Comparison of ENCODE assay signal across 8 mouse cellular contexts in genomic region chr4:120850946-120851345, GRCm38 (mm10). TPM values are rescaled to one million over a fixed set of nuclear protein-coding genes. Genes with fewer than 3 reads are reported as not detected.
DNase-seq lines count a peak whose midpoint lies in the region; ATAC-seq and TF ChIP-seq lines count a peak whose summit lies in the region.

No protein-coding gene starts in this region.

- H3K27me3 ChIP-seq in kidney, postnatal 0 days (ENCODE audit: insufficient read depth, low read length), result no peaks in the 10 kb centered on the region

- WGBS in kidney, postnatal 0 days, result 3% methylated on average over 10 of the region's 10 CpGs

- no peak overlapping the region for H3K4me3 ChIP-seq in kidney, postnatal 0 days (replicated peaks; ENCODE audit: low read depth, low read length)

- H3K9me3 ChIP-seq in kidney, postnatal 0 days (replicated peaks; ENCODE audit: low read length), result no peaks in the 10 kb centered on the region

- ATAC-seq in kidney, postnatal 0 days (replicated peaks; ENCODE audit: low FRiP score, low read depth), result no peak

- H3K27ac ChIP-seq in kidney, postnatal 0 days, result no peak overlapping the region

- H3K4me1 ChIP-seq in kidney, postnatal 0 days (replicated peaks; ENCODE audit: insufficient read depth, low read length), result no peaks in the 10 kb centered on the region

- no peak overlapping the region for H3K9ac ChIP-seq in kidney, postnatal 0 days (ENCODE audit: low read depth, low read length)

- no peaks in the 10 kb centered on the region for H3K36me3 ChIP-seq in kidney, postnatal 0 days (ENCODE audit: insufficient read depth, low read length)

- DNase-seq in 416B (ENCODE audit: low read depth), result peak; percentile 59
- peak; percentile 70 for DNase-seq in MN1 (ENCODE audit: low spot score)
- peak; percentile 97 for DNase-seq in cerebellum, adult 8-10 months
- peak; percentile 74 for DNase-seq in forelimb bud, embryonic 11.5 days (ENCODE audit: low read depth, low spot score)
- DNase-seq in kidney, postnatal 0 days (ENCODE audit: low spot score), result peak; percentile 72
- DNase-seq in lung, postnatal 10 days, result peak; percentile 66
- DNase-seq in retina, embryonic 14.5 days (ENCODE audit: low spot score), result peak; percentile 88
- DNase-seq in urinary bladder, adult 2 months (ENCODE audit: low spot score), result peak; percentile 29

- no peak overlapping the region for H3K4me2 ChIP-seq in kidney, postnatal 0 days (ENCODE audit: low read length)

- peak; percentile 87 for TF ChIP-seq CTCF in kidney, postnatal 0 days (IDR thresholded peaks at IDR 0.05; ENCODE audit: low read depth)

RNA-seq across cellular contexts. Expression of gene Rims3, which starts 3.7 kb away (rescaled TPM):
- 0.21 and 0.22 TPM in 2 replicates for polyA plus RNA-seq in kidney, postnatal 0 days (2015; fragmentation: Nextera tagmentation; extraction: Ambion mirVana)
- polyA plus RNA-seq in urinary bladder, adult 2 months (2012; rRNA removed), result 0.19 and 0.28 TPM in 2 replicates

RNA-seq across cellular contexts. Expression of gene Nfyc, which starts 19.6 kb away (rescaled TPM):
- polyA plus RNA-seq in kidney, postnatal 0 days (2015; fragmentation: Nextera tagmentation; extraction: Ambion mirVana), result 107 and 108 TPM in 2 replicates
- 69.4 and 76.6 TPM in 2 replicates for polyA plus RNA-seq in urinary bladder, adult 2 months (2012; rRNA removed)

Comparison
In these comparisons a context has a peak if more than half of its experiments do, and no peak if none do; other contexts are left out.
1. DNase-seq: peak in every context shown above with its lines; median percentile 97 in cerebellum, adult 8-10 months; 88 in retina, embryonic 14.5 days; 74 in forelimb bud, embryonic 11.5 days; 72 in kidney, postnatal 0 days; 70 in MN1; 66 in lung, postnatal 10 days; 59 in 416B; 29 in urinary bladder, adult 2 months.